Mouse (Mus musculus) megakaryocyte, embryonic 14.5 days (primary cell): ENCODE results near the gene Tmsb15l. TPM values are rescaled to one million over a fixed set of nuclear protein-coding genes. Genes with fewer than 3 reads are reported as not detected.
"Not testable (repeated sequence)": the region's sequence is repeated elsewhere in the genome, so short reads cannot be mapped to it uniquely, and the experiment has no call there.

Experiments used
- H3K27me3 ChIP-seq: replicated peaks from 2 replicates; pipeline ENCODE3; 2012; ENCODE audit warnings: inconsistent platforms
- H3K36me3 ChIP-seq: replicated peaks from 2 replicates; pipeline ENCODE3; 2012; ENCODE audit warnings: low read length, inconsistent platforms, mixed read lengths
- H3K4me1 ChIP-seq: 2 replicates; pipeline ENCODE4 v1.6.1; 2012; ENCODE audit warnings: inconsistent platforms
- H3K4me3 ChIP-seq: replicated peaks from 2 replicates; pipeline ENCODE3; 2012; ENCODE audit warnings: moderate library complexity, mild to moderate bottlenecking, inconsistent platforms
- H3K9me3 ChIP-seq: 2 replicates; pipeline ENCODE4 v1.6.1; 2012; ENCODE audit warnings: inconsistent platforms
- FLI1 ChIP-seq: IDR thresholded peaks from 2 replicates; pipeline ENCODE4 v1.6.1; 2012; ENCODE audit warnings: low read length, inconsistent platforms, mixed read lengths
- GATA1 ChIP-seq: IDR thresholded peaks from 3 replicates; pipeline ENCODE4 v1.6.1; 2012; ENCODE audit warnings: mixed read lengths, low read length, inconsistent platforms, borderline replicate concordance
- polyA plus RNA-seq: library from polyadenylated mRNA; stranded (reverse); fragments of >175 nt; gene quantifications from 2 replicates; pipeline ENCODE4 v1.2.3, GENCODE M21; 2012; ENCODE audit warnings: low replicate concordance; ENCODE audit not compliant: insufficient read depth

Tmsb15l gene
- polyA plus RNA-seq, 1 experiment, result not detected

GRCm38 (mm10) chrX:136986039-136986438, 9.4 kb upstream of the Tmsb15l start:
- Histone ChIP-seq H3K4me1 (peaks cover 8% of the 10 kb centered on the region), H3K36me3 (no peaks in the 10 kb centered on the region), H3K4me3 (no peak overlapping the region), H3K27me3 (peaks cover 5% of the 10 kb centered on the region), H3K9me3 (no peaks in the 10 kb centered on the region)
- TF ChIP-seq FLI1 (no peak), GATA1 (no peak)

GRCm38 (mm10) chrX:136978616-136979015, 1.9 kb upstream of the Tmsb15l start:
- no peak overlapping the region for H3K4me3 ChIP-seq
- H3K27me3 ChIP-seq, result peaks cover 7% of the 10 kb centered on the region
- H3K4me1 ChIP-seq, result no peaks in the 10 kb centered on the region
- H3K9me3 ChIP-seq, result no peaks in the 10 kb centered on the region
- no peaks in the 10 kb centered on the region for H3K36me3 ChIP-seq
- TF ChIP-seq GATA1 (no peak), FLI1 (no peak)

DNA sequence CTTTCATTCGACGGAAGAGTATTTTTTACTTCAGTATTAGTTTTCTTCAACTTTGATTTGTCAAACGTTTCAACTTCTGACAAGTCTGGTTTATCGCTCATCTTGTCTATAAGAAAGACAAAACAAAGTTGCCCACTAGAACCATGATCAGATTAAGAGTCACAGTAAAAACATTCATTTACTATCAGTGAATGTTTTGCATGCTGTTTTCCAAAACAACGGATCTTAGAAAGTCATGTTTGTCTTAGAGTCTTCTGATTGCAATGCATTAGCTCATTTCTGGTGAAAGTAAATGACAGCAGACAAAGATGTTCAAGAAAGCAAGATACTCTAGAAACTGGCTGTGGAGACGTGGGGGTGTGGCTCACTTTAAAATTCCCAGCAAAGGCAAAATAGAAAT, 1.3 kb downstream of the Tmsb15l start, which contains the start of gene Tmsb15b2:
TSS of gene Tmsb15b2 (minus strand) at position 101 of the 400 bp plus-strand sequence.
- not testable (repeated sequence) for H3K4me3 ChIP-seq, H3K9me3 ChIP-seq, H3K27me3 ChIP-seq, H3K4me1 ChIP-seq, H3K36me3 ChIP-seq

DNA sequence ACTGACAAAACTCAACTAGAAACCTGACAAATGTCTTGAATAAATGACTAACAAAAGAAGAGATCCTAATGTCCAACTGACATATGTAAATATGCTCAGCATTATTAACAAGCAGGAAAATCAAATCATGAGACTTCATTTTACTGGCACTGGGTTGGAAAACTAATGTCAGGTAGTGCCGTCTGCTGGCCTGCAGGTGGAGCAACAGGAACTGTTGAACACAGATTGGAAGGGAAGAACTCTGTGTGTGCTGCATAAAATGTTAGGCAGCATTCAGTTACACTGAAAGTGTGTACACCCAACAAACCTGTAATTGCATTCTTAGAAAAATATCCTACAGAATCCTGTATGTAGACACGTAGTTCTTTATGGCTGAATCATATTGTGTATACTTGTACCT, 17.0 kb downstream of the Tmsb15l start:
- TF ChIP-seq GATA1, result no peak
- TF ChIP-seq FLI1, result no peak
- H3K27me3 ChIP-seq, result no peaks in the 10 kb centered on the region

DNA sequence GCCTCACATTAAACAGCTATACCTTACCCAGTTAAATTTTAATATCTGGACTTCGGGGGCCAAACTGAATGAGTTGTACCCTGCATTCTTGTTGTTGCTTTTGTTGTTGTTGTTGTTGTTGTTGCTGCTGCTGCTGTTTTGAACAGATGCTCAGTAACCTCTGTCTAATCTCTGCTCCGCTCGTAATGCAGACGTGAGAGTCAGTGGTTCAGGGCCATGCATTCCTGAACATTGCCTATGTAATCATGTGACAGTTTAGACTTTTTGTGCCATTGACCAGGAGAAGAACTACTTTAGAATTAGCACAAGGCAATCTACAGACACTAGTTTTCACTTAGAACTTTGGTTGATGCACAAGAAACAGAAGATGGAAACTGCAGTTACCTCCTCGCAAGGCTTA, 18.4 kb downstream of the Tmsb15l start:
- not testable (repeated sequence) for H3K4me1 ChIP-seq, H3K4me3 ChIP-seq, H3K36me3 ChIP-seq, H3K9me3 ChIP-seq, H3K27me3 ChIP-seq

More for the DNA sequence above, 17.0 kb downstream of the Tmsb15l start:
- Histone ChIP-seq H3K4me3 (no peak overlapping the region), H3K4me1 (no peaks in the 10 kb centered on the region), H3K9me3 (peaks cover 13% of the 10 kb centered on the region), H3K36me3 (no peaks in the 10 kb centered on the region)

DNA sequence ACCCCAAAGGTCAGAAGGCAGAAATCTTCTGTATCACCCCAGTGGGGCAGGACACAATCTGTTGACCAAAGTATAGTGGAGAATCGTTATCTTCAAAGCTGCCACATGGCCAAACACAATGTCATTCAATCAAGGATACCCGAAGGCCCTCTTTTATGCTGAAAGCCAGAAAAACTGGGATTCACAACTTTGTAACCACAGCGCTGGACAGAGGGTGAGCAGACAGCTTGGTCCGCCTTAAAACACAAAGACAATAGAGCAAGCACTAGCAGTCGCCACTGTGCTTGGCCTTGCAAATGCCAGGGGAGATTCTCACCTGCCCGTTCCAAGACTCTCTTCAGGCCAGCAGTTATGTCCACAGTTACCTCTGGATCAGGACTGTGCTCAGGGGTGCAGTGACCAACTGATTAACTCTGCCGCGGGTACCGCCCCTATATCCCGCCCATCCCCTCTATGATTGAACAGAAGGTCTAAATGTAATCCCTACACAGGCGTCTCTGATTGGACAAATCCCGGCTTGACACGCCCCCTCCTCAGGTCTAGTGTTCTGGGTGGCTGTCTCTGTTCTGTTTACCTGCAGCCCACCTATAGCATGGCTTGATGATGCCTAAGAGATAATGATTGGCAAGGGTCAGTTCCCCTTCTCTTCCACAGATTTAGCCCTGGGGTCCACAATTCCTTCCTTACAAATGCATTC, 18.9 kb downstream of the Tmsb15l start:
- H3K36me3 ChIP-seq, H3K4me3 ChIP-seq, H3K9me3 ChIP-seq, H3K27me3 ChIP-seq, H3K4me1 ChIP-seq: not testable (repeated sequence)

GRCm38 (mm10) chrX:136937985-136938384, 38.7 kb downstream of the Tmsb15l start:
- Histone ChIP-seq H3K36me3 (no peaks in the 10 kb centered on the region), H3K4me3 (no peak overlapping the region), H3K27me3 (peaks cover 4% of the 10 kb centered on the region), H3K4me1 (no peaks in the 10 kb centered on the region), H3K9me3 (no peaks in the 10 kb centered on the region)
- no peak for TF ChIP-seq GATA1
- no peak for TF ChIP-seq FLI1

DNA sequence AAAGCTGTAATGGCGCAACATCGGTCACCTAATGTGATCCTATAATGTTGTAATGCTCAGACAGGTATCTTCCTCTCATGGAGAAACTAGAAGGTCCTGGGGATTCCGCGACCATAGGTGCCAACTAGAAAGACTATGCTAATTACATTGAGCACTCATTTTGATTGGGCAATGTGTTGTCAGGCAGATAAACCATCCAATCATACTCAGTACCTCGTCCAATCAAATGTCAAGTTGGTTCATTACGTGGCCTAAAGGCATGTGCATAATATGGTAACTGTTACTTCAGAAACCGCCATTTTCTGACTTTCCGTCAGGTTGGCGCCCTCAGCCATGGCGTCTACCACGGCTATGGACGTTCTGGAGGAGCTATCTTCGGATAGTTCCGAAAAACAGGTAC, 49.6 kb downstream of the Tmsb15l start, which contains the start of gene H2bfm:
TSS of gene H2bfm (plus strand) at position 295 of the 400 bp plus-strand sequence.
- Histone ChIP-seq H3K36me3 (no peaks in the 10 kb centered on the region), H3K9me3 (peaks cover 16% of the 10 kb centered on the region), H3K4me1 (no peaks in the 10 kb centered on the region), H3K27me3 (no peaks in the 10 kb centered on the region), H3K4me3 (no peak within 1 kb of the TSS)
- TF ChIP-seq FLI1 (no peak), GATA1 (no peak)

DNA sequence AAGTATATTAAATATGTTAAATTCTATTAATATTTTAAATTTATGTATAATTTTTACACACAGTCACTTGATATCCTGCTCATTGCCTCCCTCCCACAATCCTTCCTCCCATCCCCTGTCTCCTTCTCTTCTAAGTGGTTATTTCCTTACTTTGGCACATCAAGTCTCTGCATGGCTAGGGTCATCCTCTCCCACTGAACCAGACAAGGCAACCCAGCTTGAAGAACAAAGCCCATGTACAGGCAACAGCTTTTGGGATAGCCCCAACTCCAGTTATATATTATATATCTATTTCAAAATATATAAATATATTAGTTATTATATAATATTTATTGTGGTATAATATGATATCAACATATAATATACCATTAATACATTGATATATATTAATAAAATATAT, 50.8 kb downstream of the Tmsb15l start:
- no peak for TF ChIP-seq GATA1
- no peak for TF ChIP-seq FLI1
- H3K9me3 ChIP-seq, result peaks cover 16% of the 10 kb centered on the region
- H3K36me3 ChIP-seq, result no peaks in the 10 kb centered on the region
- H3K27me3 ChIP-seq, result no peaks in the 10 kb centered on the region
- H3K4me1 ChIP-seq, result no peaks in the 10 kb centered on the region
- H3K4me3 ChIP-seq, result no peak overlapping the region

Other genes starting within 250 kb of the Tmsb15l start
- 77.8 and 360 TPM in 2 replicates for gene Morf4l2, start 233.2 kb downstream of the Tmsb15l start, polyA plus RNA-seq
- not detected in 2 replicates for gene Glra4, start 196.7 kb downstream of the Tmsb15l start, polyA plus RNA-seq
- gene Plp1, start 154.2 kb downstream of the Tmsb15l start, polyA plus RNA-seq, result 0.29 TPM in 1 of 2 replicates, not detected in the other
- not detected in 2 replicates for gene Rab9b, start 108.1 kb downstream of the Tmsb15l start, polyA plus RNA-seq
- not detected in 2 replicates for gene H2bfm, start 49.5 kb downstream of the Tmsb15l start, polyA plus RNA-seq
- not detected in 2 replicates for gene Tmsb15b2, start 1.4 kb downstream of the Tmsb15l start, polyA plus RNA-seq
- gene Tmsb15b1, start within 50 bp of the Tmsb15l start, polyA plus RNA-seq, result not detected in 2 replicates
- 1.2 TPM in 1 of 2 replicates, not detected in the other for gene Zcchc18, start 16.3 kb upstream of the Tmsb15l start, polyA plus RNA-seq
- gene Slc25a53, start 61.4 kb upstream of the Tmsb15l start, polyA plus RNA-seq, result 0.08 TPM in 1 of 2 replicates, not detected in the other
- gene Fam199x, start 72.7 kb upstream of the Tmsb15l start, polyA plus RNA-seq, result 0.18 TPM in 1 of 2 replicates, not detected in the other
- gene Esx1, start 145.2 kb upstream of the Tmsb15l start, polyA plus RNA-seq, result 0.36 TPM in 1 of 2 replicates, not detected in the other